14 mouse cellular contexts compared by ENCODE assay signal in the genomic region with DNA sequence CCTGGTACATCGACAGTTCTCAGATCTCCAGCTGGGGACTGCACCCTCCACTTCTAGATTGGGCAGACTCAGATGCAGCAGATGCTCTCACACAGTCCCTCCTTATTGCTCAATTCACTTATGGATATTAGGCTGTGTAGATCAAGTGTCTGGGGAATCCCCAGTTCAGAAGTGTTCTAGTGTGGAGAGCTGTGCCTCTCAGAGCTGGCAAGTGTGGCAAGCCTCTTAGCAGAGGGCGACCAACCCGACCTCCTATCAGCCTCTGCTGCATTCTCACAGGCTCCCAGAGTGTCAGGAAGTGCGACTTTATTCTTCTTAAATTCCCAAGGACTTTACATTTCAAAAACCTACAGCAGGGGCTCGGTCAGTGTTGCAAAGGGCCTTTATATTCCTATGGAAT.
DNase-seq lines count a peak whose midpoint lies in the region; ATAC-seq lines count a peak whose summit lies in the region.
"Had no signal": no experiment of that assay in that cellular context is flagged by ENCODE, and none has a peak within 500 bp of the region (broad histone marks: within the 10 kb centered on the region; RNA-seq: fewer than 3 reads in every experiment).

No protein-coding gene starts in this region.

- 38% methylated on average over 5 of the region's 5 CpGs for WGBS in forebrain, embryonic 13.5 days
- 51% methylated on average over 5 of the region's 5 CpGs for WGBS in forebrain, embryonic 10.5 days
- 48% methylated on average over 5 of the region's 5 CpGs for WGBS in embryonic facial prominence, embryonic 14.5 days
- WGBS in midbrain, embryonic 11.5 days = 24% methylated on average over 5 of the region's 5 CpGs

- peak overlapping the region; percentile 19; the same call in 1 of the 2 replicates for H3K27ac ChIP-seq in forebrain, embryonic 13.5 days
- no peak overlapping the region for H3K27ac ChIP-seq in forebrain, embryonic 10.5 days
- H3K27ac ChIP-seq in embryonic facial prominence, embryonic 14.5 days (replicated peaks; ENCODE audit: low read depth, low read length) = no peak overlapping the region; the same call in 1 of the 2 replicates
- H3K27ac ChIP-seq in midbrain, embryonic 11.5 days (ENCODE audit: low read depth, low read length) = no peak overlapping the region
- H3K27ac ChIP-seq: limb, embryonic 15.5 days had no signal

- no peak overlapping the region for H3K4me3 ChIP-seq in forebrain, embryonic 13.5 days
- H3K4me3 ChIP-seq in forebrain, embryonic 10.5 days = no peak overlapping the region
- H3K4me3 ChIP-seq in embryonic facial prominence, embryonic 14.5 days (ENCODE audit: low read depth, low read length) = no peak overlapping the region
- H3K4me3 ChIP-seq in midbrain, embryonic 11.5 days (ENCODE audit: low read depth, low read length) = no peak overlapping the region
- H3K4me3 ChIP-seq: limb, embryonic 15.5 days had no signal

- H3K9ac ChIP-seq in forebrain, embryonic 13.5 days = peak overlapping the region; percentile 12; the same call in 1 of the 2 replicates
- no peak overlapping the region for H3K9ac ChIP-seq in embryonic facial prominence, embryonic 14.5 days (ENCODE audit: low read depth, low read length)
- H3K9ac ChIP-seq in midbrain, embryonic 11.5 days (ENCODE audit: low read length) = no peak overlapping the region
- H3K9ac ChIP-seq: limb, embryonic 15.5 days had no signal

- 0 out of 2 replicates have a peak, but pooled peaks have one; percentile 27 for ATAC-seq in forebrain, embryonic 13.5 days
- ATAC-seq in embryonic facial prominence, embryonic 14.5 days (ENCODE audit: low read depth) = 0 out of 2 replicates have a peak, but pooled peaks have one; percentile 30
- peak; percentile 54; the same call in 1 of the 2 replicates for ATAC-seq in midbrain, embryonic 11.5 days (ENCODE audit: low FRiP score)

- H3K27me3 ChIP-seq in forebrain, embryonic 13.5 days = no peaks in the 10 kb centered on the region; the same call in 1 of the 2 replicates
- H3K27me3 ChIP-seq in forebrain, embryonic 10.5 days (ENCODE audit: poor library complexity, severe bottlenecking) = peaks cover 17% of the 10 kb centered on the region
- no peaks in the 10 kb centered on the region for H3K27me3 ChIP-seq in embryonic facial prominence, embryonic 14.5 days (replicated peaks; ENCODE audit: control insufficient read depth, insufficient read depth, low read length)
- no peaks in the 10 kb centered on the region for H3K27me3 ChIP-seq in midbrain, embryonic 11.5 days (ENCODE audit: control insufficient read depth, insufficient read depth, low read length)
- H3K27me3 ChIP-seq: limb, embryonic 15.5 days had no signal

- H3K4me1 ChIP-seq in forebrain, embryonic 13.5 days = peaks cover 37% of the 10 kb centered on the region
- H3K4me1 ChIP-seq in forebrain, embryonic 10.5 days = peaks cover 34% of the 10 kb centered on the region
- H3K4me1 ChIP-seq in embryonic facial prominence, embryonic 14.5 days (ENCODE audit: control insufficient read depth, insufficient read depth, low read length) = no peaks in the 10 kb centered on the region; the same call in none of the 2 replicates
- H3K4me1 ChIP-seq in midbrain, embryonic 11.5 days (ENCODE audit: control insufficient read depth, insufficient read depth, low read length) = peaks cover 31% of the 10 kb centered on the region

- no peak for DNase-seq in forebrain, embryonic 10.5 days (ENCODE audit: extremely low spot score, low spot score)
- DNase-seq in CD4-positive, CD25-positive, alpha-beta regulatory T cell, adult 2 months (ENCODE audit: low read depth, low spot score) = peak; percentile 16
- DNase-seq in embryonic facial prominence, embryonic 14.5 days (ENCODE audit: low spot score) = no peak
- peak; percentile 82 for DNase-seq in midbrain, embryonic 11.5 days (ENCODE audit: low spot score, missing footprints)
- no peak for DNase-seq in left cerebral cortex, adult 11 months (ENCODE audit: low spot score)
- DNase-seq in right cerebral cortex, postnatal 36 days (ENCODE audit: low spot score in 2 of 2) = no peak
- no peak for DNase-seq in right cerebral cortex, postnatal 4 days
- DNase-seq: cerebellum, adult 9-10 months; kidney, postnatal 4 days; lung, postnatal 14 days; spleen, adult 18-20 months had no signal

- no peaks in the 10 kb centered on the region for H3K9me3 ChIP-seq in forebrain, embryonic 13.5 days (replicated peaks)
- no peaks in the 10 kb centered on the region for H3K9me3 ChIP-seq in forebrain, embryonic 10.5 days
- no peaks in the 10 kb centered on the region for H3K9me3 ChIP-seq in embryonic facial prominence, embryonic 14.5 days (ENCODE audit: control insufficient read depth, low read length)
- H3K9me3 ChIP-seq in midbrain, embryonic 11.5 days (ENCODE audit: control insufficient read depth, low read length) = no peaks in the 10 kb centered on the region
- H3K9me3 ChIP-seq: G1E; limb, embryonic 15.5 days had no signal

- no peak overlapping the region for H3K4me2 ChIP-seq in forebrain, embryonic 13.5 days
- H3K4me2 ChIP-seq in embryonic facial prominence, embryonic 14.5 days (ENCODE audit: low read depth, low read length) = no peak overlapping the region
- H3K4me2 ChIP-seq in midbrain, embryonic 11.5 days = no peak overlapping the region
- H3K4me2 ChIP-seq: limb, embryonic 15.5 days had no signal

- peaks cover 20% of the 10 kb centered on the region for H3K36me3 ChIP-seq in forebrain, embryonic 13.5 days (ENCODE audit: poor library complexity, severe bottlenecking)
- H3K36me3 ChIP-seq in forebrain, embryonic 10.5 days (replicated peaks) = peaks cover 14% of the 10 kb centered on the region
- peaks cover 27% of the 10 kb centered on the region for H3K36me3 ChIP-seq in embryonic facial prominence, embryonic 14.5 days (ENCODE audit: control insufficient read depth, insufficient read depth, low read length)
- H3K36me3 ChIP-seq in midbrain, embryonic 11.5 days (ENCODE audit: control insufficient read depth, insufficient read depth, low read length) = peaks cover 3% of the 10 kb centered on the region
- H3K36me3 ChIP-seq: G1E had no signal

Comparison
In these comparisons a context has a peak if more than half of its experiments do, and no peak if none do; other contexts are left out.
1. DNase-seq: peak in CD4-positive, CD25-positive, alpha-beta regulatory T cell, adult 2 months (single experiment) and midbrain, embryonic 11.5 days (single experiment); none in forebrain, embryonic 10.5 days (single experiment), embryonic facial prominence, embryonic 14.5 days (single experiment), left cerebral cortex, adult 11 months (single experiment), right cerebral cortex, postnatal 36 days (0 of 2) and right cerebral cortex, postnatal 4 days (single experiment).
2. Peak in every context shown above with its lines, with median percentiles within 50 percentile points of each other: ATAC-seq.